Mouse (Mus musculus): ENCODE data around the gene Birc6. TPM values are rescaled to one million over a fixed set of nuclear protein-coding genes. Genes with fewer than 3 reads are reported as not detected.

Birc6 gene
- total RNA-seq, 2 experiments from 2014 or later, result 115 to 124 TPM

- no peak for DNase-seq (ENCODE audit: low spot score in 2 of 2)
- Histone ChIP-seq H3K4me3 (no peak overlapping the region), H3K27ac (no peak overlapping the region)
- no peak for TF ChIP-seq CTCF (conservative IDR thresholded peaks at IDR 0.05)
Observed at GRCm38 (mm10) chr17:74526117-74526516, 2.0 kb upstream of the Birc6 start.

GRCm38 (mm10) chr17:74526806-74527653, 1.1 kb upstream of the Birc6 start:
- no peak for DNase-seq (ENCODE audit: low spot score in 2 of 2)
- peak overlapping the region; percentile 61 for H3K4me3 ChIP-seq
- TF ChIP-seq CTCF (conservative IDR thresholded peaks at IDR 0.05), result no peak
- H3K27ac ChIP-seq, result peak overlapping the region; percentile 94

- H3K27ac ChIP-seq, result peak overlapping the region; percentile 95
- H3K4me3 ChIP-seq, result peak overlapping the region; percentile 96
- peak in 1 of 2 experiments; percentile 25 for DNase-seq (ENCODE audit: low spot score in 2 of 2)
- no peak for TF ChIP-seq CTCF (conservative IDR thresholded peaks at IDR 0.05)
Observed at GRCm38 (mm10) chr17:74528648-74529532, 795 bp downstream of the Birc6 start.

- no peak for TF ChIP-seq CTCF (conservative IDR thresholded peaks at IDR 0.05)
- DNase-seq (ENCODE audit: low spot score in 2 of 2), result no peak
- Histone ChIP-seq H3K27ac (peak overlapping the region; percentile 95; the same call in 1 of the 2 replicates), H3K4me3 (peak overlapping the region; percentile 96)
Observed at GRCm38 (mm10) chr17:74529533-74529824, 1.4 kb downstream of the Birc6 start.

- no peak for DNase-seq (ENCODE audit: low spot score in 2 of 2)
- Histone ChIP-seq H3K27ac (no peak overlapping the region), H3K4me3 (no peak overlapping the region)
- 0 out of 2 replicates have a peak, but pooled peaks have one; percentile 17 for TF ChIP-seq CTCF (conservative IDR thresholded peaks at IDR 0.05)
Observed at GRCm38 (mm10) chr17:74534971-74535370, 6.9 kb downstream of the Birc6 start.

- Histone ChIP-seq H3K4me3 (no peak overlapping the region), H3K27ac (no peak overlapping the region)
- TF ChIP-seq CTCF (conservative IDR thresholded peaks at IDR 0.05), result no peak
- no peak for DNase-seq (ENCODE audit: low spot score in 2 of 2)
Observed at GRCm38 (mm10) chr17:74537526-74537925, 9.4 kb downstream of the Birc6 start.

- no peak overlapping the region for H3K4me3 ChIP-seq
- H3K27ac ChIP-seq, result no peak overlapping the region
- DNase-seq (ENCODE audit: low spot score in 2 of 2), result no peak
- TF ChIP-seq CTCF (conservative IDR thresholded peaks at IDR 0.05), result no peak
Observed at GRCm38 (mm10) chr17:74543615-74544014, 15.5 kb downstream of the Birc6 start.

GRCm38 (mm10) chr17:74554118-74554517, 26.0 kb downstream of the Birc6 start:
- TF ChIP-seq CTCF (conservative IDR thresholded peaks at IDR 0.05), result no peak
- Histone ChIP-seq H3K27ac (no peak overlapping the region), H3K4me3 (no peak overlapping the region)
- no peak for DNase-seq (ENCODE audit: low spot score in 2 of 2)

- TF ChIP-seq CTCF (conservative IDR thresholded peaks at IDR 0.05), result no peak
- no peak for DNase-seq (ENCODE audit: low spot score in 2 of 2)
- Histone ChIP-seq H3K4me3 (no peak overlapping the region), H3K27ac (no peak overlapping the region)
Observed at GRCm38 (mm10) chr17:74559891-74560290, 31.8 kb downstream of the Birc6 start.

- no peak overlapping the region for H3K4me3 ChIP-seq
- DNase-seq (ENCODE audit: low spot score in 2 of 2), result no peak
- no peak overlapping the region for H3K27ac ChIP-seq
- peak; percentile 48 for TF ChIP-seq CTCF (conservative IDR thresholded peaks at IDR 0.05)
Observed at GRCm38 (mm10) chr17:74564151-74564550, 36.1 kb downstream of the Birc6 start.

- Histone ChIP-seq H3K4me3 (no peak overlapping the region), H3K27ac (no peak overlapping the region)
- no peak for DNase-seq (ENCODE audit: low spot score in 2 of 2)
- TF ChIP-seq CTCF (conservative IDR thresholded peaks at IDR 0.05), result no peak
Observed at GRCm38 (mm10) chr17:74569219-74569618, 41.1 kb downstream of the Birc6 start.

- no peak for DNase-seq (ENCODE audit: low spot score in 2 of 2)
- no peak for TF ChIP-seq CTCF (conservative IDR thresholded peaks at IDR 0.05)
- H3K27ac ChIP-seq, result no peak overlapping the region
- no peak overlapping the region for H3K4me3 ChIP-seq
Observed at GRCm38 (mm10) chr17:74570585-74570984, 42.5 kb downstream of the Birc6 start.

GRCm38 (mm10) chr17:74577173-74577572, 49.1 kb downstream of the Birc6 start:
- H3K4me3 ChIP-seq, result no peak overlapping the region
- no peak for TF ChIP-seq CTCF (conservative IDR thresholded peaks at IDR 0.05)
- H3K27ac ChIP-seq, result no peak overlapping the region
- DNase-seq (ENCODE audit: low spot score in 2 of 2), result no peak

All from layer of hippocampus, adult 2 months (tissue).